Mouse (Mus musculus) embryonic fibroblast, embryonic 13.5 days (primary cell): ENCODE measurements at regions not wholly inside any gene's neighbourhood (a gene's known extent, or its start where the extent isn't known, plus 50 kb on each side); places are given as distances from the start of the nearest gene placed in this dataset.

Source experiments
- H3K27ac ChIP-seq: 2 replicates; pipeline ENCODE4 v1.5.1; 2012; ENCODE audit warnings: low read length, control low read depth, inconsistent platforms; ENCODE audit not compliant: insufficient read depth
- H3K4me1 ChIP-seq: 2 replicates; pipeline ENCODE4 v1.6.1; 2011; ENCODE audit warnings: low read length; ENCODE audit not compliant: control insufficient read depth, insufficient read depth
- H3K4me3 ChIP-seq: 2 replicates; pipeline ENCODE4 v1.5.1; 2011; ENCODE audit warnings: mild to moderate bottlenecking, control low read depth, low read length; ENCODE audit not compliant: insufficient read depth
- CTCF ChIP-seq: IDR thresholded peaks from 2 replicates; pipeline ENCODE4 v1.5.1; 2011; ENCODE audit warnings: mild to moderate bottlenecking, control low read depth, low read length, moderate library complexity, borderline replicate concordance; ENCODE audit not compliant: insufficient read depth
- POLR2A ChIP-seq: IDR thresholded peaks from 2 replicates; pipeline ENCODE4 v1.6.1; 2011; ENCODE audit warnings: low read depth, mild to moderate bottlenecking, control low read depth, low read length, moderate library complexity

GRCm38 (mm10) chr3:120675906-120676305 lies 495.6 kb downstream of the Rwdd3 start:
- H3K4me3 ChIP-seq: no peak overlapping the region
- TF ChIP-seq CTCF (no peak), POLR2A (no peak)
- no peak overlapping the region for H3K27ac ChIP-seq
- H3K4me1 ChIP-seq: no peaks in the 10 kb centered on the region

GRCm38 (mm10) chr3:120668654-120669053 lies 502.8 kb downstream of the Rwdd3 start:
- TF ChIP-seq CTCF (no peak), POLR2A (no peak)
- Histone ChIP-seq H3K27ac (no peak overlapping the region), H3K4me3 (no peak overlapping the region), H3K4me1 (no peaks in the 10 kb centered on the region)

GRCm38 (mm10) chr3:120662521-120662920 lies 509.0 kb downstream of the Rwdd3 start:
- no peak overlapping the region for H3K4me3 ChIP-seq
- no peak overlapping the region for H3K27ac ChIP-seq
- TF ChIP-seq CTCF: no peak
- TF ChIP-seq POLR2A: no peak
- no peaks in the 10 kb centered on the region for H3K4me1 ChIP-seq

GRCm38 (mm10) chr3:120660776-120661175 lies 510.7 kb downstream of the Rwdd3 start:
- Histone ChIP-seq H3K4me3 (no peak overlapping the region), H3K4me1 (no peaks in the 10 kb centered on the region), H3K27ac (no peak overlapping the region)
- TF ChIP-seq POLR2A (no peak), CTCF (no peak)

GRCm38 (mm10) chr3:120649047-120649868 lies 522.2 kb downstream of the Rwdd3 start:
- TF ChIP-seq POLR2A (no peak), CTCF (no peak)
- Histone ChIP-seq H3K27ac (no peak overlapping the region), H3K4me1 (peaks cover 6% of the 10 kb centered on the region; the same call in 1 of the 2 replicates), H3K4me3 (no peak overlapping the region)

- TF ChIP-seq POLR2A (no peak), CTCF (no peak)
- Histone ChIP-seq H3K4me1 (peaks cover 6% of the 10 kb centered on the region; the same call in 1 of the 2 replicates), H3K4me3 (no peak overlapping the region), H3K27ac (no peak overlapping the region)
Measured at GRCm38 (mm10) chr3:120648391-120648790, 523.1 kb downstream of the Rwdd3 start.

GRCm38 (mm10) chr3:120636669-120637305 lies 534.7 kb downstream of the Rwdd3 start:
- Histone ChIP-seq H3K27ac (no peak overlapping the region), H3K4me1 (no peaks in the 10 kb centered on the region), H3K4me3 (no peak overlapping the region)
- no peak for TF ChIP-seq POLR2A
- TF ChIP-seq CTCF: no peak

GRCm38 (mm10) chr3:120618358-120618757 lies 553.1 kb downstream of the Rwdd3 start:
- no peaks in the 10 kb centered on the region for H3K4me1 ChIP-seq
- no peak overlapping the region for H3K4me3 ChIP-seq
- TF ChIP-seq CTCF: no peak
- no peak for TF ChIP-seq POLR2A
- H3K27ac ChIP-seq: no peak overlapping the region

- no peaks in the 10 kb centered on the region for H3K4me1 ChIP-seq
Measured at GRCm38 (mm10) chr3:120594226-120594625, 577.3 kb downstream of the Rwdd3 start.

GRCm38 (mm10) chr3:120591183-120591582 lies 580.3 kb downstream of the Rwdd3 start:
- no peak overlapping the region for H3K27ac ChIP-seq
- no peak overlapping the region for H3K4me3 ChIP-seq
- no peaks in the 10 kb centered on the region for H3K4me1 ChIP-seq
- no peak for TF ChIP-seq POLR2A

More at GRCm38 (mm10) chr3:120594226-120594625, 577.3 kb downstream of the Rwdd3 start:
- H3K4me3 ChIP-seq: no peak overlapping the region
- H3K27ac ChIP-seq: no peak overlapping the region
- no peak for TF ChIP-seq POLR2A
- no peak for TF ChIP-seq CTCF
